Mouse (Mus musculus): ENCODE measurements around the gene Paqr7. TPM values are rescaled to one million over a fixed set of nuclear protein-coding genes. Genes with fewer than 3 reads are reported as not detected.
A peak's percentile ranks its signal among the peaks of the same experiment; 100 is the strongest.

Gene Paqr7
- total and polyA plus RNA-seq, 3 experiments, result 13.4 to 37.2 (median 16.7) TPM

DNA sequence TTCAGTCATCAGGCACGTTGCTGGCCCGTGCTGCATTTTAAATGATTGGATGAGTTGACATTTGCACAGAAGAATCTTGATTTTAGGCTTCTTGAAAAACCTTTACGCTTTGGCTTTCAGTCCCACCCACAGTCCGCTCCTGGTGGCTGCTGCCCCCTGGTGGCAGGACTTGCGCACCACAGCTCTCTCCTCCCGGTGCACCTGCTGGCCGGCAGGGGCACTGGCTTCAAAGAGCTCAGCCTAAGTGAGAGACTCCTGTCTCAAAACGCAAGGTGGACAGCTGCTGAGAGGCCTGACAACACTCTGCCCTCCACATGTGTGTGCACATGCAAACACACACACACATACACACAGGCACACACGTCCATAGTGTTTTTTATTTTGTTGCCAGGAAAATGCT lies 18.5 kb upstream of the Paqr7 start:
- H3K4me1 ChIP-seq (ENCODE audit: control insufficient read depth, insufficient read depth, low read length), result peaks cover 2% of the 10 kb centered on the region
- DNase-seq, result peak; percentile 86 to 95
- peak overlapping the region; percentile 20; the same call in 1 of the 2 replicates for H3K9ac ChIP-seq (ENCODE audit: low read depth, low read length)
- no peak overlapping the region for H3K4me3 ChIP-seq
- no peaks in the 10 kb centered on the region for H3K27me3 ChIP-seq (ENCODE audit: control insufficient read depth, insufficient read depth, low read length)
- H3K79me2 ChIP-seq (replicated peaks; ENCODE audit: control insufficient read depth, insufficient read depth, low read length), result no peaks in the 10 kb centered on the region
- intact Hi-C loops (cut with DNase I), result loop anchor here (1.0 kb wide), 1 partner anchor 82 kb away; the partner anchor contains the start of gene Pafah2
- H3K27ac ChIP-seq, result no peak overlapping the region
- TF ChIP-seq POLR2A (IDR thresholded peaks at IDR 0.05; ENCODE audit: insufficient read depth, low read depth, low read length) (no peak), CTCF (IDR thresholded peaks at IDR 0.05) (peak; percentile 100), EP300 (IDR thresholded peaks at IDR 0.05; ENCODE audit: insufficient read depth, low read depth, low read length) (peak; percentile 94)
- no peaks in the 10 kb centered on the region for H3K36me3 ChIP-seq (ENCODE audit: control insufficient read depth, insufficient read depth, low read length)
- 5% methylated on average over 9 of the region's 9 CpGs for WGBS

DNA sequence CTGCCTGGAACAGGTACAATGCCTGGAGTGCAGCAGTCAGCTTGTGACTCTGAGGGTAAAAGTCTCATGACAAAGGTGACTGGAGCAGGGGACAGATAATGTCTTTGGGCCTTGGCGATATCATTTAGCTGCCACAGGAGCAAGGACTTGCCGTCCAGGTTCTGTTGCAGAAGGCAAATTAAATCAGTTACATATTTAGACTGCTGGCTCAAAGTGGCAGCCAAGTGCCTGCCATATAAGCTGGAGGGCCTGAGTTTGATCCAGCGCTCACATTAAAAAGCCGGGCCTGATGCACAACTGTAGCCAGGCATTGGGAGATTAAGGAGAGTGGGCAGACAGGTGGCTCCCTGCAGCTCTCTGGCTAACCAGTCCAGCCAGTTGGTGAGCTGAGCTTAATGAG lies 16.7 kb upstream of the Paqr7 start:
- Histone ChIP-seq H3K4me3 (no peak overlapping the region), H3K27ac (no peak overlapping the region), H3K4me1 (ENCODE audit: control insufficient read depth, insufficient read depth, low read length) (peaks cover 2% of the 10 kb centered on the region), H3K36me3 (ENCODE audit: control insufficient read depth, insufficient read depth, low read length) (no peaks in the 10 kb centered on the region), H3K9ac (ENCODE audit: low read depth, low read length) (no peak overlapping the region), H3K27me3 (ENCODE audit: control insufficient read depth, insufficient read depth, low read length) (no peaks in the 10 kb centered on the region), H3K79me2 (replicated peaks; ENCODE audit: control insufficient read depth, insufficient read depth, low read length) (no peaks in the 10 kb centered on the region)
- intact Hi-C loops (cut with DNase I), result no loop called here
- TF ChIP-seq EP300 (IDR thresholded peaks at IDR 0.05; ENCODE audit: insufficient read depth, low read depth, low read length), result no peak
- WGBS, result 63% methylated on average over 4 of the region's 4 CpGs
- peak in 1 of 2 experiments; percentile 39 for DNase-seq

GRCm38 (mm10) chr4:134480864-134481263 lies 15.6 kb upstream of the Paqr7 start:
- no peak overlapping the region for H3K9ac ChIP-seq (ENCODE audit: low read depth, low read length)
- H3K36me3 ChIP-seq (ENCODE audit: control insufficient read depth, insufficient read depth, low read length), result no peaks in the 10 kb centered on the region
- peak; percentile 70 to 78 for DNase-seq
- H3K27me3 ChIP-seq (ENCODE audit: control insufficient read depth, insufficient read depth, low read length), result no peaks in the 10 kb centered on the region
- TF ChIP-seq POLR2A (IDR thresholded peaks at IDR 0.05; ENCODE audit: insufficient read depth, low read depth, low read length), result no peak
- TF ChIP-seq CTCF (IDR thresholded peaks at IDR 0.05), result peak; percentile 95
- no peak overlapping the region for H3K4me3 ChIP-seq
- WGBS, result 27% methylated on average over 6 of the region's 6 CpGs
- H3K27ac ChIP-seq, result no peak overlapping the region
- intact Hi-C loops (cut with DNase I), result no loop called here
- H3K79me2 ChIP-seq (replicated peaks; ENCODE audit: control insufficient read depth, insufficient read depth, low read length), result no peaks in the 10 kb centered on the region
- peaks cover 2% of the 10 kb centered on the region for H3K4me1 ChIP-seq (ENCODE audit: control insufficient read depth, insufficient read depth, low read length)

GRCm38 (mm10) chr4:134481270-134481669 lies 15.2 kb upstream of the Paqr7 start:
- no peak overlapping the region for H3K27ac ChIP-seq
- H3K4me3 ChIP-seq, result no peak overlapping the region
- H3K79me2 ChIP-seq (replicated peaks; ENCODE audit: control insufficient read depth, insufficient read depth, low read length), result no peaks in the 10 kb centered on the region
- no peaks in the 10 kb centered on the region for H3K27me3 ChIP-seq (ENCODE audit: control insufficient read depth, insufficient read depth, low read length)
- no peak for TF ChIP-seq CTCF (IDR thresholded peaks at IDR 0.05)
- TF ChIP-seq EP300 (IDR thresholded peaks at IDR 0.05; ENCODE audit: insufficient read depth, low read depth, low read length), result no peak
- TF ChIP-seq POLR2A (IDR thresholded peaks at IDR 0.05; ENCODE audit: insufficient read depth, low read depth, low read length), result no peak
- WGBS, result 60% methylated on average over 6 of the region's 6 CpGs
- intact Hi-C loops (cut with DNase I), result no loop called here
- DNase-seq, result no peak
- peaks cover 2% of the 10 kb centered on the region for H3K4me1 ChIP-seq (ENCODE audit: control insufficient read depth, insufficient read depth, low read length)
- H3K36me3 ChIP-seq (ENCODE audit: control insufficient read depth, insufficient read depth, low read length), result no peaks in the 10 kb centered on the region
- no peak overlapping the region for H3K9ac ChIP-seq (ENCODE audit: low read depth, low read length)

GRCm38 (mm10) chr4:134482442-134482841 lies 14.1 kb upstream of the Paqr7 start:
- H3K4me3 ChIP-seq, result no peak overlapping the region
- H3K27ac ChIP-seq, result no peak overlapping the region
- WGBS, result 78% methylated on average over 8 of the region's 8 CpGs
- TF ChIP-seq EP300 (IDR thresholded peaks at IDR 0.05; ENCODE audit: insufficient read depth, low read depth, low read length) (no peak), CTCF (IDR thresholded peaks at IDR 0.05) (no peak), POLR2A (IDR thresholded peaks at IDR 0.05; ENCODE audit: insufficient read depth, low read depth, low read length) (no peak)
- no peak overlapping the region for H3K9ac ChIP-seq (ENCODE audit: low read depth, low read length)
- no peaks in the 10 kb centered on the region for H3K79me2 ChIP-seq (replicated peaks; ENCODE audit: control insufficient read depth, insufficient read depth, low read length)
- intact Hi-C loops (cut with DNase I), result no loop called here
- peaks cover 2% of the 10 kb centered on the region for H3K4me1 ChIP-seq (ENCODE audit: control insufficient read depth, insufficient read depth, low read length)
- H3K36me3 ChIP-seq (ENCODE audit: control insufficient read depth, insufficient read depth, low read length), result no peaks in the 10 kb centered on the region
- DNase-seq, result no peak
- no peaks in the 10 kb centered on the region for H3K27me3 ChIP-seq (ENCODE audit: control insufficient read depth, insufficient read depth, low read length)

DNA sequence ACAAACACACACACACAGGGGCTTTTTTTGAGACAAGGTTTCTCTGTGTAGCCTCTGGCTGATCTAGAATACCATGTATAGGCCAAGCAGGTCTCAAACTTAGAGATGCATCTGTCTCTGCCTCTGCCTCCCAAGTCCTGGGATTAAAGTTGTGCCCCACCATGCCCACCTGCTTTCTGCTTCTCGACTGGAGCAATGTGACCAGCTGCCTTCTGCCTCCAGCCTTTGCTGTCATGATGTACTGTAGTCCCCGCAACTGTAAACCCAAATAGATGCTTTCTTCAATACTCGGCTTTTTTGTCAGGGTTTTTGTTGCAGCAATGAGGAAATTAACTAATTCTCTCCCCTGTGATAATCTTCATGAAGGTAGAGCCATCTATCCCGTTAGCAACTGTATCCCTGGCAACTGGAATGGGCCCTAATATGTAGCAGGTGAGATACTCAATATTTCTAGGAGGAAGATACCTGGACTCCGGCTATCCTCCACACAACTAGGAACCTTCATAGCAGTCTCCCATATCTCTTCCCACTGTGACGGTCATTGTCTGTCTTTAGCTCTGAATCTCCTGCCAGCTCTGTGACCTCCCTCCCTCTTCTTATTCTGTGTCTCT lies 13.3 kb upstream of the Paqr7 start:
- no peak overlapping the region for H3K27ac ChIP-seq
- WGBS, result 52% methylated on average over 6 of the region's 6 CpGs
- no peaks in the 10 kb centered on the region for H3K4me1 ChIP-seq (ENCODE audit: control insufficient read depth, insufficient read depth, low read length)
- intact Hi-C loops (cut with DNase I), result no loop called here
- no peak overlapping the region for H3K9ac ChIP-seq (ENCODE audit: low read depth, low read length)
- no peaks in the 10 kb centered on the region for H3K79me2 ChIP-seq (replicated peaks; ENCODE audit: control insufficient read depth, insufficient read depth, low read length)
- no peaks in the 10 kb centered on the region for H3K36me3 ChIP-seq (ENCODE audit: control insufficient read depth, insufficient read depth, low read length)
- TF ChIP-seq POLR2A (IDR thresholded peaks at IDR 0.05; ENCODE audit: insufficient read depth, low read depth, low read length) (no peak), CTCF (IDR thresholded peaks at IDR 0.05) (no peak), EP300 (IDR thresholded peaks at IDR 0.05; ENCODE audit: insufficient read depth, low read depth, low read length) (no peak)
- H3K27me3 ChIP-seq (ENCODE audit: control insufficient read depth, insufficient read depth, low read length), result no peaks in the 10 kb centered on the region
- no peak for DNase-seq
- no peak overlapping the region for H3K4me3 ChIP-seq

Measured in heart, adult 2 months (tissue).